ENCODE assay signal across 11 mouse cellular contexts in genomic region chr5:77124165-77124564, GRCm38 (mm10). TPM values are rescaled to one million over a fixed set of nuclear protein-coding genes. Genes with fewer than 3 reads are reported as not detected.
A peak's percentile ranks its signal among the peaks of the same experiment; 100 is the strongest.
DNase-seq lines count a peak whose midpoint lies in the region; ATAC-seq and TF ChIP-seq lines count a peak whose summit lies in the region.
"Had no signal": no experiment of that assay in that cellular context is flagged by ENCODE, and none has a peak within 500 bp of the region (broad histone marks: within the 10 kb centered on the region; RNA-seq: fewer than 3 reads in every experiment).

No protein-coding gene starts in this region.

- H3K4me3 ChIP-seq in forebrain, embryonic 15.5 days: no peak overlapping the region
- no peak overlapping the region for H3K4me3 ChIP-seq in forebrain, embryonic 11.5 days (ENCODE audit: low read depth, low read length)
- H3K4me3 ChIP-seq in intestine, embryonic 14.5 days (ENCODE audit: low read depth, low read length): no peak overlapping the region
- no peak overlapping the region for H3K4me3 ChIP-seq in intestine, embryonic 15.5 days (replicated peaks)
- H3K4me3 ChIP-seq in neural tube, embryonic 13.5 days: no peak overlapping the region
- no peak overlapping the region for H3K4me3 ChIP-seq in small intestine, adult 2 months (ENCODE audit: low read depth, low read length)
- H3K4me3 ChIP-seq: forebrain, embryonic 12.5 days had no signal

- DNase-seq in forebrain, embryonic 11.5 days (ENCODE audit: low spot score): no peak
- no peak for DNase-seq in intestine, embryonic 14.5 days (ENCODE audit: low spot score)
- no peak for DNase-seq in neural tube, embryonic 10.5 days (ENCODE audit: extremely low spot score, low spot score)
- no peak for DNase-seq in left cerebral cortex, postnatal 10 days (ENCODE audit: extremely low spot score in 1 of 2, low spot score in 2 of 2)
- DNase-seq: cerebellum, adult 11 months; lung, adult 2 months had no signal

- no peak for ATAC-seq in forebrain, embryonic 15.5 days (replicated peaks)
- ATAC-seq in forebrain, embryonic 11.5 days (replicated peaks; ENCODE audit: low FRiP score): no peak
- ATAC-seq in intestine, embryonic 14.5 days (replicated peaks; ENCODE audit: low FRiP score, low TSS enrichment, low read depth): no peak
- ATAC-seq in intestine, embryonic 15.5 days: no peak
- ATAC-seq in neural tube, embryonic 13.5 days (ENCODE audit: low read depth): no peak

- no peak overlapping the region for H3K4me2 ChIP-seq in forebrain, embryonic 15.5 days (replicated peaks)
- H3K4me2 ChIP-seq in forebrain, embryonic 11.5 days (ENCODE audit: low read depth, low read length, severe bottlenecking): no peak overlapping the region
- H3K4me2 ChIP-seq in intestine, embryonic 14.5 days (ENCODE audit: low read length): no peak overlapping the region
- no peak overlapping the region for H3K4me2 ChIP-seq in intestine, embryonic 15.5 days (replicated peaks)
- H3K4me2 ChIP-seq in neural tube, embryonic 13.5 days: no peak overlapping the region

- WGBS in forebrain, embryonic 15.5 days: 74% methylated on average over 4 of the region's 4 CpGs
- WGBS in forebrain, embryonic 11.5 days: 85% methylated on average over 4 of the region's 4 CpGs
- 44% methylated on average over 4 of the region's 4 CpGs for WGBS in intestine, embryonic 14.5 days
- 43% methylated on average over 4 of the region's 4 CpGs for WGBS in intestine, embryonic 15.5 days
- 72% methylated on average over 4 of the region's 4 CpGs for WGBS in neural tube, embryonic 13.5 days
- 42% methylated on average over 4 of the region's 4 CpGs for WGBS in small intestine, adult 2 months

- peaks cover 35% of the 10 kb centered on the region for H3K4me1 ChIP-seq in forebrain, embryonic 15.5 days
- H3K4me1 ChIP-seq in forebrain, embryonic 11.5 days (replicated peaks; ENCODE audit: control insufficient read depth, insufficient read depth, low read length): peaks cover 8% of the 10 kb centered on the region; the same call in 1 of the 2 replicates
- H3K4me1 ChIP-seq in intestine, embryonic 14.5 days (replicated peaks; ENCODE audit: control insufficient read depth, insufficient read depth, low read length): peaks cover 26% of the 10 kb centered on the region
- peaks cover 10% of the 10 kb centered on the region for H3K4me1 ChIP-seq in intestine, embryonic 15.5 days (replicated peaks)
- H3K4me1 ChIP-seq in neural tube, embryonic 13.5 days (replicated peaks): peaks cover 37% of the 10 kb centered on the region
- H3K4me1 ChIP-seq in small intestine, adult 2 months (ENCODE audit: control insufficient read depth, insufficient read depth, insufficient read length, low read length): peaks cover 3% of the 10 kb centered on the region; the same call in 1 of the 2 replicates

- no peak overlapping the region for H3K9ac ChIP-seq in forebrain, embryonic 15.5 days (replicated peaks)
- H3K9ac ChIP-seq in forebrain, embryonic 11.5 days (ENCODE audit: low read length): no peak overlapping the region
- no peak overlapping the region for H3K9ac ChIP-seq in intestine, embryonic 14.5 days (ENCODE audit: low read length)
- H3K9ac ChIP-seq in intestine, embryonic 15.5 days: no peak overlapping the region
- H3K9ac ChIP-seq in neural tube, embryonic 13.5 days: no peak overlapping the region
- H3K9ac ChIP-seq: forebrain, embryonic 12.5 days had no signal

- H3K27ac ChIP-seq in forebrain, embryonic 15.5 days (replicated peaks): peak overlapping the region; percentile 51
- no peak overlapping the region for H3K27ac ChIP-seq in forebrain, embryonic 11.5 days (ENCODE audit: low read depth, low read length)
- peak overlapping the region; percentile 7; the same call in 1 of the 2 replicates for H3K27ac ChIP-seq in intestine, embryonic 14.5 days (ENCODE audit: low read depth)
- no peak overlapping the region for H3K27ac ChIP-seq in intestine, embryonic 15.5 days
- H3K27ac ChIP-seq in neural tube, embryonic 13.5 days (replicated peaks): peak overlapping the region; percentile 77
- peak overlapping the region; percentile 58 for H3K27ac ChIP-seq in small intestine, adult 2 months (ENCODE audit: insufficient read depth, low read depth, low read length)
- H3K27ac ChIP-seq: forebrain, embryonic 12.5 days had no signal

- no peaks in the 10 kb centered on the region for H3K36me3 ChIP-seq in forebrain, embryonic 15.5 days
- H3K36me3 ChIP-seq in forebrain, embryonic 11.5 days (ENCODE audit: control insufficient read depth, insufficient read depth, low read length): no peaks in the 10 kb centered on the region
- H3K36me3 ChIP-seq in intestine, embryonic 14.5 days (ENCODE audit: control insufficient read depth, insufficient read depth, low read length): no peaks in the 10 kb centered on the region
- no peaks in the 10 kb centered on the region for H3K36me3 ChIP-seq in intestine, embryonic 15.5 days
- no peaks in the 10 kb centered on the region for H3K36me3 ChIP-seq in neural tube, embryonic 13.5 days
- no peaks in the 10 kb centered on the region for H3K36me3 ChIP-seq in small intestine, adult 2 months (ENCODE audit: control insufficient read depth, insufficient read depth, low read length)
- H3K36me3 ChIP-seq: forebrain, embryonic 12.5 days had no signal

- H3K27me3 ChIP-seq in forebrain, embryonic 15.5 days: peaks cover 21% of the 10 kb centered on the region
- peaks cover 43% of the 10 kb centered on the region for H3K27me3 ChIP-seq in forebrain, embryonic 11.5 days (ENCODE audit: control insufficient read depth, insufficient read depth, low read length)
- H3K27me3 ChIP-seq in intestine, embryonic 14.5 days (replicated peaks; ENCODE audit: control insufficient read depth, insufficient read depth, low read length): no peaks in the 10 kb centered on the region
- no peaks in the 10 kb centered on the region for H3K27me3 ChIP-seq in intestine, embryonic 15.5 days (replicated peaks)
- no peaks in the 10 kb centered on the region for H3K27me3 ChIP-seq in neural tube, embryonic 13.5 days
- H3K27me3 ChIP-seq in small intestine, adult 2 months (ENCODE audit: control insufficient read depth, insufficient read depth, low read length): no peaks in the 10 kb centered on the region

- TF ChIP-seq CTCF in small intestine, adult 2 months (IDR thresholded peaks at IDR 0.05; ENCODE audit: extremely low read depth, insufficient read length, insufficient replicate concordance, low read depth, low read length): no peak

- no peak for TF ChIP-seq POLR2A in small intestine, adult 2 months (IDR thresholded peaks at IDR 0.05; ENCODE audit: low read depth, low read length)

- intact Hi-C loops in left cerebral cortex, postnatal 10 days (cut with DNase I): no loop called here

- no peaks in the 10 kb centered on the region for H3K9me3 ChIP-seq in forebrain, embryonic 15.5 days
- no peaks in the 10 kb centered on the region; the same call in 1 of the 2 replicates for H3K9me3 ChIP-seq in forebrain, embryonic 11.5 days (ENCODE audit: control insufficient read depth, low read length)
- no peaks in the 10 kb centered on the region for H3K9me3 ChIP-seq in intestine, embryonic 14.5 days (ENCODE audit: control insufficient read depth, low read length)
- no peaks in the 10 kb centered on the region for H3K9me3 ChIP-seq in intestine, embryonic 15.5 days
- no peaks in the 10 kb centered on the region for H3K9me3 ChIP-seq in neural tube, embryonic 13.5 days

RNA-seq across cellular contexts. Expression of gene Hopx, which starts 9.2 kb away (rescaled TPM):
- polyA plus RNA-seq in forebrain, embryonic 15.5 days (2015; fragmentation: Nextera tagmentation; extraction: Ambion mirVana): 1.8 and 2.2 TPM in 2 replicates
- 0.63 and 0.87 TPM in 2 replicates for polyA plus RNA-seq in forebrain, embryonic 11.5 days (2014; fragmentation: Nextera tagmentation; extraction: Ambion mirVana)
- 6.7 and 8.5 TPM in 2 replicates for polyA plus RNA-seq in intestine, embryonic 14.5 days (2014; fragmentation: Nextera tagmentation; extraction: Ambion mirVana)
- 3.5 and 3.8 TPM in 2 replicates for polyA plus RNA-seq in intestine, embryonic 15.5 days (2015; fragmentation: Nextera tagmentation; extraction: Ambion mirVana)
- polyA plus RNA-seq in neural tube, embryonic 13.5 days (2015; fragmentation: Nextera tagmentation; extraction: Ambion mirVana): 8.8 and 9.2 TPM in 2 replicates
- polyA plus RNA-seq in small intestine, adult 2 months (2012; rRNA removed): 72.0 and 80.7 TPM in 2 replicates
- 10 to 100 TPM; 20.5 to 23.1 TPM for total RNA-seq in left cerebral cortex, postnatal 10 days (2021)

Comparison
In these comparisons a context has a peak if more than half of its experiments do, and no peak if none do; other contexts are left out.
1. H3K27ac ChIP-seq: peak in forebrain, embryonic 15.5 days (single experiment), intestine, embryonic 14.5 days (single experiment), neural tube, embryonic 13.5 days (single experiment) and small intestine, adult 2 months (single experiment); none in forebrain, embryonic 11.5 days (single experiment) and intestine, embryonic 15.5 days (single experiment).